Mouse (Mus musculus): ENCODE data around the gene Mef2b.

DNA sequence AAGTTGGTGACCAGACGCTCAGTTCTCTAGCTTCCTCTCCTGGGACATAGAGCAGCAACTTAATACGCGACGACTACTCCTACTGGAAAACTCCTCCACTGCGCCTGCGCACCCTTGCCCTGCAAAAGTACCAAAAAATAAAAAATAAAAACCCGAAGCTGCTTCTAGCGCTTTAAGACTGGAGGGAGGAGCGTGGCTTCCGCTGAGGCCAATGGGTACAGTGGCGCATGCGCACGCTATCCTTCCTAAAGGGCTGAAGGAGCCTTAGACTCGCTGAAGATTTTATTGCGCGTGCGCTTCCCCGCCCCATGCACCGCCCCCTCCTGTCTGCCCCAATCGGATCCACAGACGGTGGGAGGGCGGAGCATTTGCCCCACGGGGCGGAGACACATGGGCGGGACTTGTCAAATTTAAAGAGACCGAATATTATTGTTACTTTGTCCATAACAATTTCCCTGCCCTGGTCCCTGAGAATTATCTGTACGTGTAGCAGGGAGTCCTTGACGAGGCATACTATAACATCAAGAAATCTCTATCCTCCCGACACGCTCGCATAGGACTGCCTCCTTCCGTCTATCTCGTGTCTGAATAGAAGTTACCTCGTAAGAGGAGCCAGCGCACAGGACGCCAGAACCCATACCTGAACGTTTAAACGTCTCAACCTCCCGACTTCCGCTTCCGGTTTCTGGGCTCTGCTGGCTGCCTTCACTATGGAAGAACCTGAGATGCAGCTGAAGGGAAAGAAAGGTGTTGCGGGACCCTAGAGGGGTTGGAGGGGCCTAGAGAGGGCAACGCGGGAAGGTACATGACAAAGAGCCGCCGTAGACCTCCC is at the start of gene Mef2b, which contains the start of the genes Rfxank and Borcs8:
- no peak for TF ChIP-seq EP300 (IDR thresholded peaks at IDR 0.05)
- TF ChIP-seq CTCF (IDR thresholded peaks at IDR 0.05) = no peak

All from lung, postnatal 0 days (tissue).